Comparison of ENCODE assay signal across 10 mouse cellular contexts in the genomic region with DNA sequence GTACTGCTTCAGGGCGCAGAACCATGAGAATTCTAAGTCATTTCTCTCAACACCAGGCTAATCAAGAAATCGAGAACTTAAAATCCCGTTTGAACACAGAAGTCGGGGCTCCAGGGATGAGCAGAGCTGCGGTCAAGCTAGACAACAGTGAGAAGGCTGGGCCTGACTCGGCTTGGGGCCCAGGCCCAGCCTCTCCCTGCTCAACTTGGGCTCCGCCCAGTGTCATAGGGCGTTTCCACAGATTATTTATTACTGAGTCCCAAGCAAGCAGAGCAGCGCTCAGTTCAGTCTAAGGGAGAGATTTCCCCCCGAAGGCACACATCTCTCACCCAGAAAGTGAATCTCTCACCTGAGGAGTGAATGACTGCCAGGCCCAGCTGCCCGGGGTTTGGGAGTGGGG. TPM values are rescaled to one million over a fixed set of nuclear protein-coding genes. Genes with fewer than 3 reads are reported as not detected.
DNase-seq lines count a peak whose midpoint lies in the region; ATAC-seq and TF ChIP-seq lines count a peak whose summit lies in the region.
"Had no signal": no experiment of that assay in that cellular context is flagged by ENCODE, and none has a peak within 500 bp of the region (broad histone marks: within the 10 kb centered on the region; RNA-seq: fewer than 3 reads in every experiment).

No protein-coding gene starts in this region.

- DNase-seq in urinary bladder, postnatal 14 days (ENCODE audit: low spot score), result peak; percentile 70
- no peak for DNase-seq in urinary bladder, adult 2 months (ENCODE audit: low spot score)
- peak; percentile 75 for DNase-seq in liver, postnatal 0 days
- DNase-seq in cerebellum, postnatal 10 days, result no peak
- DNase-seq in MN1 (ENCODE audit: low spot score), result no peak
- no peak for DNase-seq in left cerebral cortex, adult 11 months (ENCODE audit: low spot score)
- DNase-seq: left cerebral cortex, postnatal 4 days; right cerebral cortex, postnatal 14 days had no signal

- H3K27ac ChIP-seq in intestine, embryonic 16.5 days (ENCODE audit: low read length), result no peak overlapping the region
- H3K27ac ChIP-seq in liver, postnatal 0 days (ENCODE audit: low read depth), result peak overlapping the region; percentile 57
- H3K27ac ChIP-seq in hindbrain, embryonic 16.5 days (ENCODE audit: low read depth, low read length), result no peak overlapping the region

- no peaks in the 10 kb centered on the region for H3K36me3 ChIP-seq in intestine, embryonic 16.5 days (ENCODE audit: control insufficient read depth, insufficient read depth, low read length)
- no peaks in the 10 kb centered on the region for H3K36me3 ChIP-seq in liver, postnatal 0 days (replicated peaks; ENCODE audit: insufficient read depth, low read length)
- no peaks in the 10 kb centered on the region for H3K36me3 ChIP-seq in hindbrain, embryonic 16.5 days (ENCODE audit: control insufficient read depth, insufficient read depth, low read length)

- no peaks in the 10 kb centered on the region for H3K9me3 ChIP-seq in intestine, embryonic 16.5 days (ENCODE audit: control insufficient read depth, low read length)
- no peaks in the 10 kb centered on the region for H3K9me3 ChIP-seq in liver, postnatal 0 days (ENCODE audit: low read length)
- no peaks in the 10 kb centered on the region for H3K9me3 ChIP-seq in hindbrain, embryonic 16.5 days (ENCODE audit: control insufficient read depth, low read length)

- peak overlapping the region; percentile 14; the same call in 1 of the 2 replicates for H3K4me2 ChIP-seq in intestine, embryonic 16.5 days (ENCODE audit: low read depth, low read length)
- peak overlapping the region; percentile 56 for H3K4me2 ChIP-seq in liver, postnatal 0 days (ENCODE audit: low read depth, low read length)
- no peak overlapping the region for H3K4me2 ChIP-seq in hindbrain, embryonic 16.5 days (ENCODE audit: low read length)

- TF ChIP-seq CTCF in liver, postnatal 0 days (IDR thresholded peaks at IDR 0.05; ENCODE audit: low read depth), result no peak

- peak overlapping the region; percentile 21 for H3K4me3 ChIP-seq in intestine, embryonic 16.5 days (ENCODE audit: low read length)
- H3K4me3 ChIP-seq in liver, postnatal 0 days (ENCODE audit: low read depth, low read length), result no peak overlapping the region
- no peak overlapping the region for H3K4me3 ChIP-seq in hindbrain, embryonic 16.5 days (ENCODE audit: low read length)

- peak; percentile 90 for ATAC-seq in intestine, embryonic 16.5 days
- ATAC-seq in liver, postnatal 0 days, result peak; percentile 61
- ATAC-seq in hindbrain, embryonic 16.5 days, result no peak

- 41% methylated on average over 11 of the region's 11 CpGs for WGBS in intestine, embryonic 16.5 days
- WGBS in liver, postnatal 0 days (ENCODE audit: insufficient replicate concordance), result 42% methylated on average over 11 of the region's 11 CpGs
- WGBS in hindbrain, embryonic 16.5 days, result 75% methylated on average over 11 of the region's 11 CpGs

- peaks cover 3% of the 10 kb centered on the region; the same call in 1 of the 2 replicates for H3K4me1 ChIP-seq in intestine, embryonic 16.5 days (ENCODE audit: control insufficient read depth, insufficient read depth, low read length)
- peaks cover 52% of the 10 kb centered on the region for H3K4me1 ChIP-seq in liver, postnatal 0 days (ENCODE audit: insufficient read depth)
- H3K4me1 ChIP-seq in hindbrain, embryonic 16.5 days (ENCODE audit: control insufficient read depth, insufficient read depth, low read depth, low read length), result no peaks in the 10 kb centered on the region

- H3K9ac ChIP-seq in intestine, embryonic 16.5 days (ENCODE audit: low read depth, low read length), result no peak overlapping the region
- no peak overlapping the region for H3K9ac ChIP-seq in liver, postnatal 0 days (replicated peaks)
- H3K9ac ChIP-seq in hindbrain, embryonic 16.5 days (ENCODE audit: low read depth, low read length), result no peak overlapping the region

- H3K27me3 ChIP-seq in intestine, embryonic 16.5 days (replicated peaks; ENCODE audit: control insufficient read depth, insufficient read depth, low read length), result no peaks in the 10 kb centered on the region
- no peaks in the 10 kb centered on the region for H3K27me3 ChIP-seq in liver, postnatal 0 days (ENCODE audit: insufficient read depth, low read length)
- H3K27me3 ChIP-seq in hindbrain, embryonic 16.5 days (replicated peaks; ENCODE audit: control insufficient read depth, insufficient read depth, low read length), result no peaks in the 10 kb centered on the region

- no peak for TF ChIP-seq EP300 in liver, postnatal 0 days (IDR thresholded peaks at IDR 0.05; ENCODE audit: low read depth)

RNA-seq across cellular contexts. Expression of gene Emilin2, which starts 52.1 kb away (rescaled TPM):
- 7.0 and 13.9 TPM in 2 replicates for polyA plus RNA-seq in urinary bladder, adult 2 months (2012; rRNA removed)
- 1.7 and 2.4 TPM in 2 replicates for polyA plus RNA-seq in intestine, embryonic 16.5 days (2015; fragmentation: Nextera tagmentation; extraction: Ambion mirVana)
- polyA plus RNA-seq in liver, postnatal 0 days (2015; fragmentation: Nextera tagmentation; extraction: Ambion mirVana), result 10.0 and 12.0 TPM in 2 replicates
- polyA plus RNA-seq in hindbrain, embryonic 16.5 days (2015; fragmentation: Nextera tagmentation; extraction: Ambion mirVana), result 2.2 and 2.5 TPM in 2 replicates

Comparison
In these comparisons a context has a peak if more than half of its experiments do, and no peak if none do; other contexts are left out.
1. DNase-seq: peak in urinary bladder, postnatal 14 days (single experiment) and liver, postnatal 0 days (single experiment); none in urinary bladder, adult 2 months (single experiment), cerebellum, postnatal 10 days (0 of 2), MN1 (single experiment) and left cerebral cortex, adult 11 months (single experiment).